Mouse (Mus musculus) intestine, embryonic 15.5 days (tissue): Measurements from ENCODE around the gene Msrb3. TPM values are rescaled to one million over a fixed set of nuclear protein-coding genes. Genes with fewer than 3 reads are reported as not detected.
A peak's percentile ranks its signal among the peaks of the same experiment; 100 is the strongest.

Source experiments
- ATAC-seq: fragments of 200-750 bp; cut with Nextera tagmentation; 2 replicates; pipeline ENCODE4 v1.8.0; 2017; ENCODE audit warnings: moderate TSS enrichment, moderate library complexity
- H3K27ac ChIP-seq: fragments of 300-500 bp; sonication (generic); 2 replicates; pipeline ENCODE4 v1.5.1; 2015; ENCODE audit warnings: mild to moderate bottlenecking, inconsistent platforms
- H3K27me3 ChIP-seq: fragments of 300-500 bp; sonication (generic); replicated peaks from 2 replicates; pipeline ENCODE4 v1.6.1; 2015; ENCODE audit warnings: inconsistent platforms
- H3K36me3 ChIP-seq: fragments of 300-500 bp; sonication (generic); 2 replicates; pipeline ENCODE4 v1.6.1; 2015; ENCODE audit warnings: inconsistent platforms
- H3K4me1 ChIP-seq: fragments of 300-500 bp; sonication (generic); replicated peaks from 2 replicates; pipeline ENCODE4 v1.6.1; 2015; ENCODE audit warnings: inconsistent platforms
- H3K4me2 ChIP-seq: fragments of 300-500 bp; sonication (generic); replicated peaks from 2 replicates; pipeline ENCODE4 v1.6.1; 2015; ENCODE audit warnings: mild to moderate bottlenecking, inconsistent platforms
- H3K4me3 ChIP-seq: fragments of 300-500 bp; sonication (generic); replicated peaks from 2 replicates; pipeline ENCODE4 v1.5.1; 2015; ENCODE audit warnings: inconsistent platforms
- H3K9ac ChIP-seq: fragments of 300-500 bp; sonication (generic); 2 replicates; pipeline ENCODE4 v1.6.1; 2015; ENCODE audit warnings: inconsistent platforms
- H3K9me3 ChIP-seq: fragments of 300-500 bp; sonication (generic); 2 replicates; pipeline ENCODE4 v1.6.1; 2016; ENCODE audit warnings: inconsistent platforms
- WGBS: fragments of 180-500 bp; shearing (Covaris S2); methylation state at CpG from one replicate; pipeline ENCODE4 v1.1.7; 2015; 5-methylcytosine and 5-hydroxymethylcytosine counted together
- polyA plus RNA-seq: library from polyadenylated mRNA; unstranded; fragments of >200 nt; fragmentation: Nextera tagmentation; extraction: Ambion mirVana; gene quantifications from 2 replicates; pipeline ENCODE4 v1.2.1, GENCODE M21; 2015

Msrb3 gene
- polyA plus RNA-seq, 1 experiment from 2014 or later = 13.1 TPM

DNA sequence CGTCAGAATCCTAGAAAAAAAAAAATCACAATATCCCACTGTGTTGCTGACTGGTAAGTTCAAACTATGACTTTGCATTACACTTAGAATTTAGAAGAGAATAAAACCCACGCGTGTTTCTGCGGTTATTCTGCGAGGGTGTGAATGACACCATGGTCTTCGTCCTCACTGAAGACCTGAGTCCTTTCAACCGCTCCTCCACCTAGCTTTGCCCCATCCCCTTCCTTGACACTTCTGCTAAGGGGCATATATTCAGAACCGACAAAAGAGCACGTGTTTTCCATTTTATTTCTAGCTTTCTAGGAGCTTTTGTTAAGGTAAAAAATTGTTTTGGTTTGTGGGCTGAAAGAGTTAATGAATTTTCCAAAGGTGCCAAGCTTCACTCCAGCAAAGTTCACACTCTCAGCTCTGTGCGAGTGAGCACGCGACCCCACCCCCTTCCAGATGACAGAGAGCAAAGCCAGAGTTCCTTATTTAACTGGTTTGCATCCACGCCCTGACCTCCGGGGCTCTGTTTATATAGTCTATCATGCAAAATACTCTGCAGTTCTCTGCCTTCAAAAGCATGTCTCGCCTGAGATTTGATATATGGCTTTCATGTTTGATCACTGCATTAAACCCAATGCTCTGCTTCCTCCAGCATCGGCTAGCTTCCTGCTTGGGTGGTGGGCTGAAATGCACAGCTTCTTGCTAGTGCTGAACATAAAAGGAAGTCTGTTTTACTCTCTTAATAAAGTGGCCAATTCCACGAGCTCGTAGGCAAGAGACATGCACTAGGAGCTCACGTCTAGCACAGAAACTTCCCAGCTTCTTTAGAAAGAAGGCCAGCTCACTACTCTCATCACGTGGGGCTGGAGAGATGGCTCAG lies 77.2 kb downstream of the Msrb3 start:
- no peaks in the 10 kb centered on the region for H3K36me3 ChIP-seq
- H3K27ac ChIP-seq = peak overlapping the region; percentile 55
- H3K4me3 ChIP-seq = no peak overlapping the region
- no peaks in the 10 kb centered on the region for H3K27me3 ChIP-seq
- no peaks in the 10 kb centered on the region for H3K9me3 ChIP-seq
- 16% methylated on average over 20 of the region's 20 CpGs for WGBS
- H3K9ac ChIP-seq = no peak overlapping the region
- peak overlapping the region; percentile 43 for H3K4me2 ChIP-seq
- ATAC-seq = peak; percentile 89
- H3K4me1 ChIP-seq = peaks cover 7% of the 10 kb centered on the region; the same call in 1 of the 2 replicates

DNA sequence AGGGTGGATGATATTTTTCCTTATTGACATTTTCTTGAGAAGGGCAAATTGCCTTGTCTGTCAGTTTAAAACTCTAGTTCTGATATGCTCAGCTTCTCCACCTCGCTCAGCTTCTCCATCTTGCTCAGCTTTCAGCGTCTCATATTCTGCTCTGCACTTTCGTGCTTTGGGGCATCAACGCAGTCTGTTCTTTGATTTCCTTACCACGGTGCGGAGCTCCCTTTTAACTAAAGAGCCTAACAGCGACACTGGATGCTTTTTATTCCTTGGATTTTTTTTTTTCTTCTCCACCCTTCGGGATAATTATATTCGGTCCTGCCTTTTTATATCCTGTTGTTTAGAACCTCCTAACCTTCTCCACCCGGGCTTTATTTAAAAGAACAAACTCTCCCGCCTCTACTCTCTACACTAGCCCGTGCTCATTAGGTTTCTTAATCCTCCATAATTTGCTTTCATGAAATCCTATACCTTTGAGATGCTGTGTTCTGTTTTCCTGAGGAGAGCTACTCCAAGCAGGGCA lies 78.1 kb downstream of the Msrb3 start:
- Histone ChIP-seq H3K4me1 (peaks cover 7% of the 10 kb centered on the region; the same call in 1 of the 2 replicates), H3K36me3 (no peaks in the 10 kb centered on the region), H3K9ac (no peak overlapping the region), H3K4me3 (no peak overlapping the region), H3K27me3 (no peaks in the 10 kb centered on the region), H3K4me2 (no peak overlapping the region), H3K27ac (no peak overlapping the region), H3K9me3 (no peaks in the 10 kb centered on the region)
- WGBS = 61% methylated on average over 12 of the region's 12 CpGs
- ATAC-seq = no peak

DNA sequence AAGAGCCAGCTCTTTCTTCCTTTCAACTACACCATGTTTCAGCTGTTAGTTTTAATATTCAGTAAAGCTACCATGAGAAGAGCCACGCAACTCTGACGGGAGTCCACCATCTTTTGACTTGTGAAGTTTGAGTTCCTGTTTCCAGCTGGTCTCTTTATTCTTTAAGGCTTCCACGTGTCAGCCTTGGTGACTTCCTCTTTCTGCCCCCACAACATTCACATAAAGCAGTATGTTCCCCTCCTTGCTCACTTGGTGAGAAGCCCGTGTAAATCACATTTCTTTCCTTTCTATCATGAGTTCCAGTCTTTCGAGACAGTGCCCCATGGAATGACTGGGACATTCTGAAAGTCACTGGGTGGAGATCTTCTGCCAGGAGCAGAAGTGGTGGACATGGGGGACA lies 83.6 kb downstream of the Msrb3 start:
- peaks cover 17% of the 10 kb centered on the region; the same call in 1 of the 2 replicates for H3K4me1 ChIP-seq
- ATAC-seq = no peak
- H3K27ac ChIP-seq = no peak overlapping the region
- no peaks in the 10 kb centered on the region for H3K27me3 ChIP-seq
- no peaks in the 10 kb centered on the region for H3K9me3 ChIP-seq
- no peaks in the 10 kb centered on the region for H3K36me3 ChIP-seq
- H3K9ac ChIP-seq = no peak overlapping the region
- H3K4me2 ChIP-seq = no peak overlapping the region
- H3K4me3 ChIP-seq = no peak overlapping the region
- 74% methylated on average over 5 of the region's 5 CpGs for WGBS

DNA sequence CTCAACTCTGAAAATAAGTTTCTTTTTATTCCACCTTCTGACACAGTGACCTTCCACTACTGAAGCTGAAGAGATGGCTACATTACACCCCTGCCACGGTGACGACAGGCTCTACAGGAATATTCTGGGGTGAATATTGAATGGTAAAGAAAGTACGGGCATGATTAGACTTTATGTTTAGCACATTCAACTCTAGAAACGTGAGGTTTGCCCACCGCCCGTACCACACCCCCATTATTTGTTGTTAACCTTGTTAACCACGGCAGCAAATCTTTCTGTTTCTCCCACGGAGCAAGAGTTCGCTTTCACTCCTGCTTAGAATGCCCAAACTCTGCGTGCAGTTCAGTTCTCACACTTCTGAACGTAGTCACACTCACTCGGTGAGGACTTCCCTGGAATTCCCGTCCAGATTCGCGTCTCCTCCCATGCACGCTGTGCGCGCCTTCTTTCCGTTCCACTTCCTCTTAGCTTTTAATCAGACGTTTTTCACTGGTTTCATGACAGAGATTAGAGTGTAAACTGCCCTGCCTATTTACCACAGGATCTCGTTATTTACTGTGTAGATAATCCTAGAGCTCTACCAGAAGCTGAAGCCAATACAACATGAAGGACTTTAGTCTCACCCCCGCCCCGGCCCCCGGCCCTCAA lies 87.0 kb downstream of the Msrb3 start:
- Histone ChIP-seq H3K4me3 (peak overlapping the region; percentile 17), H3K36me3 (no peaks in the 10 kb centered on the region), H3K27ac (peak overlapping the region; percentile 75), H3K4me1 (peaks cover 24% of the 10 kb centered on the region; the same call in 1 of the 2 replicates), H3K9me3 (no peaks in the 10 kb centered on the region), H3K4me2 (peak overlapping the region; percentile 48), H3K27me3 (no peaks in the 10 kb centered on the region), H3K9ac (no peak overlapping the region)
- ATAC-seq = peak; percentile 65
- WGBS = 21% methylated on average over 24 of the region's 24 CpGs

DNA sequence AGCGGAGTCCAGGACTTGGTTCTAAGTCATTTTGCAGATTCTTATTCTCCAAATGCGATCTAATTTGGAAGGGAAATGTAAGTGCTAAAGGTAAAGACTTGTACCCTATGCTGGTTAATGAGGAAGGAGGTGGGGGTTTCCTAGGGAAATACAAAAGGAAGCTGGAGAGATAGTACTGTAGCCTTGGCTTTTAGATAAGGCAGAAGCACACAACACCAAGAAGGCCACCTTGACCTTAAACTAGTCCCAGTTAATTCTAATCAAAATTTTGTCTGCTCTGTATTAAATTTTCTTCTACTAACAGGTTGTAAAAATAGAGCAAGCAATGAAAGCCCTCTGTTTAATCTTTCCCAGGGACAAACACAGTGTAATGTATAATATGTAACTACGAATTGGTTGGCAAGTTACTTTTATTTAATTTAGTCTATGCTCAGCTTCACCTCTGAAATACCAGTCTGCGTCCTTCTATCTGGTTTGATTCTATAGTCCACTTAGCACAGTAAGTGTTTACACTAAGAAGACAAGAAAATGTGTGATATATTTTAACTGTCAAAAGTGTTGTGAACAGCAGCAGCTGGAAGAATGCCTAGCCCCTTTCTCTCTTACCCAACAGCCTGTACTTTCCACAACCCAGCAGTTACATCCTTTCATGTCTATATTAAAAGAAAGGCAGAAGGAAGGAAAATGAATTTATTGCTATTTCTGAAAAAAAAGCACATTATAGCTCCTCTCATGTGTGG lies 87.9 kb downstream of the Msrb3 start:
- no peak overlapping the region for H3K4me2 ChIP-seq
- H3K4me1 ChIP-seq = peaks cover 24% of the 10 kb centered on the region; the same call in 1 of the 2 replicates
- ATAC-seq = peak; percentile 62
- peak overlapping the region; percentile 75 for H3K27ac ChIP-seq
- no peaks in the 10 kb centered on the region for H3K27me3 ChIP-seq
- H3K9me3 ChIP-seq = no peaks in the 10 kb centered on the region
- no peaks in the 10 kb centered on the region for H3K36me3 ChIP-seq
- no peak overlapping the region for H3K9ac ChIP-seq
- no peak overlapping the region for H3K4me3 ChIP-seq
- WGBS = 52% methylated on average over 4 of the region's 4 CpGs

DNA sequence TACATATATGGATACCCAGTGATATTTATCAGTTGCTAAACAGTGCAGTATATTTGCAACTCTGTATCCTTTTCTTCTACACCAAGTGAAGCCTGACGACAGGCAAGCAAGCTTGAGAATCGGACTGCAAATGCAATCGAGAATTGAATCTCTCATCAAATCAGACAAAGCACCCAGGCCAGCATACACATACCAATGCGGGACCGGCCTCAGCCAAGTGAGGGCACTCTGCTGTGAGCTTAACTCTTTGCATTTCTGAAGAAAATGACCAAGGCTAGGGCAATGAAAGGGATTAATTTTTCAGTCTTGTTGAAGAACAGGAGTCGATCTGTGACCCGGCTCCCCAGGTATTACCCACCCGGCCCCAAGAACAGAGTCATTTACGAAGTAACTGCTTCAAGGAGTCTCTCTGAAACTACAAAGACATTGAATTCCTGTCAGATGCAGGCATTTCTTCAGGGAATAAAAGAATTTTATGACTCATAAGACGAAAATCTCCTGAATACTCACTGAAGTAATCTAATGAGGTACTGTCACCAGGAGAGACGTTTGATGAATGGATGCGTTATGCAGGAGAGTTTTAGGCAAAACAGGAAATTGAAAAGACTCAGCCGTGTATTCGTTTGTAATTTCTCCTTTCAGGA lies 88.7 kb downstream of the Msrb3 start:
- no peaks in the 10 kb centered on the region for H3K27me3 ChIP-seq
- WGBS = 40% methylated on average over 14 of the region's 14 CpGs
- no peaks in the 10 kb centered on the region for H3K9me3 ChIP-seq
- no peak overlapping the region for H3K4me2 ChIP-seq
- ATAC-seq = no peak
- H3K4me3 ChIP-seq = no peak overlapping the region
- no peaks in the 10 kb centered on the region for H3K36me3 ChIP-seq
- H3K9ac ChIP-seq = no peak overlapping the region
- peaks cover 24% of the 10 kb centered on the region; the same call in 1 of the 2 replicates for H3K4me1 ChIP-seq
- H3K27ac ChIP-seq = peak overlapping the region; percentile 32

DNA sequence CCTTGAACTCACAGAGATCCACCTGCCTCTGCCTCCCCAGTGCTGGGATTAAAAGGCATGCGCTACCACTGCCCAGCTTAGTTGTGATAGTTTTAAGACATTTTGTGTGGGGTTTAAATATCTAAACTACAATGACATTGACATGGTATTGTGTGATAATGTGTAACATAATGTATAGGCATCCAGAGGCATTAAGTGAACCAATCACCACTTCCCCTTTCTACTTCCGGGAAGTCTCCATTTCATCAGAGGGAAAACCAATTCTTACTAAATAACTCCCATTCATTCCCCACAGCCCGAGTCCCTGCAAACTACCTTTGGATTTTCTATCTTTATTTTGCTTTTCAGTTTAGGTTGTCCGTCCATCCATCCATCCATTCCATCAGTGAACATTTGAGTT lies 90.7 kb downstream of the Msrb3 start:
- no peak overlapping the region for H3K27ac ChIP-seq
- H3K4me1 ChIP-seq = peaks cover 24% of the 10 kb centered on the region; the same call in 1 of the 2 replicates
- H3K27me3 ChIP-seq = no peaks in the 10 kb centered on the region
- no peak overlapping the region for H3K9ac ChIP-seq
- ATAC-seq = no peak
- H3K36me3 ChIP-seq = no peaks in the 10 kb centered on the region
- H3K4me2 ChIP-seq = no peak overlapping the region
- WGBS = 94% methylated on average over 4 of the region's 4 CpGs
- H3K9me3 ChIP-seq = no peaks in the 10 kb centered on the region
- H3K4me3 ChIP-seq = no peak overlapping the region

DNA sequence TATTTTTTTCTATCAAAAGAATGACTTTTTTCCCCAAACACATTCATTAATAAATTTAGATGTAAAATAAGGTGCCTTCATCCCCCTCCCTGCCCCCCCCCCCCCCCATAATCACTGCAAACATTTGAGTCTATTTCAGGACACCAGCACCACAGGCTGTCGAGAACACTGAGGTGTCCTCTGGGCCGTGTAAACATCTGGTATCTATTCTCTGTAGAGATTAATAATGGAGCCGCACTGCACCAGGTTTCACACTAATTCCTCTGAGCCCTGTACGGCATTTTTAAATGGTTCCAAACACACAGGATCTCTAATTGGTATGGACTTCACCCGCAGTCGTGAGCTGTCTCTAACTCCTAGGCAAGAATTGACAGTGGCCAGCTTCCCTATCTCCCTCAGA lies 97.8 kb downstream of the Msrb3 start:
- no peak for ATAC-seq
- H3K4me2 ChIP-seq = peak overlapping the region; percentile 49
- H3K4me1 ChIP-seq = peaks cover 14% of the 10 kb centered on the region
- no peak overlapping the region for H3K27ac ChIP-seq
- H3K36me3 ChIP-seq = no peaks in the 10 kb centered on the region
- 13% methylated on average over 6 of the region's 6 CpGs for WGBS
- H3K27me3 ChIP-seq = no peaks in the 10 kb centered on the region
- H3K9me3 ChIP-seq = no peaks in the 10 kb centered on the region
- H3K4me3 ChIP-seq = no peak overlapping the region
- no peak overlapping the region for H3K9ac ChIP-seq

DNA sequence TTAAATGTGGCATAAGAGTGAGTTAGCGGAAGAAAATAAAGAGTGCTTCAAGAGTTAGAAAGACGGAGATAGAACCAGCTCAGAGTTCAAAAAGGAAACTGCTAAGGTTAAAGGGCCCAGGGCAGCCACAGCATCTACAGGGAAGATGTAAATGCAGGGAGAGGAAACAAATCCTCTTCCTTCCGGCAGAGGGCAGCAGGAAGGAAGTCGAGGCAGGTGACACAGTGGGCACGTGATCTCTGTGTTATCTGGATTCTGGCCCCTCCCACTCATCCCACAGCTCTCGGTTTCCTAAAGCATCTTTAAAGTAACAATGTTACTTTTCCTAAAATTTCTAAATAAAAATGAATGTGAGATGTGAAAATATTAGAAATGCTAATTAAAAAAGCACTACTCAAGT lies 99.4 kb downstream of the Msrb3 start:
- Histone ChIP-seq H3K27ac (no peak overlapping the region), H3K9ac (no peak overlapping the region), H3K27me3 (no peaks in the 10 kb centered on the region), H3K4me2 (no peak overlapping the region), H3K4me3 (no peak overlapping the region), H3K9me3 (no peaks in the 10 kb centered on the region), H3K4me1 (peaks cover 14% of the 10 kb centered on the region), H3K36me3 (no peaks in the 10 kb centered on the region)
- WGBS = 76% methylated on average over 6 of the region's 6 CpGs
- no peak for ATAC-seq

DNA sequence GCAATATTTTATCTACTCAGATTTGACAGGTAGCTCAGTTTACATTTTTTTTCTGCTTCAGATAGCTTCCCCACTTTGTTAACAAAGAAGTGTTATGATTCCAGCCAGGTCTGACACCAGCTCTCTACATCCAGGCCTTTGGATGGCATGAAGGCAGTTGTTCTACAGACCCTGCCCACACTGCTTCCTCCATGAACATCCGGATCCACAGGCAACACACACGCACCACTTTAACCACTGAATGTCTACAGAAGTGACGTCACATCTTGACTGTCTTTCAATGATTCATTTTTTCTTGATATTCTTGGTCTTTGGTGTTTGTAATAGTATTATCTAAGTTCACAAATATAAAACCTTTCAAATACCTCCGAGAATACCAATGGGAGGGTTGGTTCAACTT lies 102.2 kb downstream of the Msrb3 start:
- ATAC-seq = no peak
- Histone ChIP-seq H3K4me3 (no peak overlapping the region), H3K27ac (no peak overlapping the region), H3K9ac (no peak overlapping the region), H3K27me3 (no peaks in the 10 kb centered on the region), H3K36me3 (no peaks in the 10 kb centered on the region), H3K4me2 (no peak overlapping the region), H3K4me1 (peaks cover 13% of the 10 kb centered on the region), H3K9me3 (no peaks in the 10 kb centered on the region)
- WGBS = 78% methylated on average over 4 of the region's 4 CpGs

DNA sequence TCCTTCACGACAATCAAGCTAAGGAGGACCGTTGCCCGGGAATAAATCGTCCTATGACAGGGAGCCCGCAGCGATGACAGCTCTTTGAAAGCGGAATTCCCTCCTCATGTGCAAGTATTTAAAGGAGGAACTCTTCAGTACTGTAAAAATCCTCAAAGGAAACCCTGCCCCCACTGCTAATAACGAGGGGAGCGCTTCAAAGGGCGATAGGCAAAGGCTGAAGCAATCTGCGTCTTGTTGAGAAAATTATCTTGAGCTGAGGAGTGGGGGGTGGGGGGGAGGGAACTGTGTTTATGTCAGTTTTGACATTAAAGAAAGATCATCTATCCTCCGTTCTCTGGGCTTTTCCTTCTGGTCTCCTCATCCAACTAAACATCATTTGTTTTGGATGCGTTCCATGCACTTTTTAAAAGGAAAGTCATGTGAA lies 104.5 kb downstream of the Msrb3 start:
- Histone ChIP-seq H3K4me1 (peaks cover 4% of the 10 kb centered on the region), H3K9me3 (no peaks in the 10 kb centered on the region), H3K4me3 (no peak overlapping the region), H3K9ac (no peak overlapping the region), H3K36me3 (no peaks in the 10 kb centered on the region), H3K27me3 (no peaks in the 10 kb centered on the region), H3K4me2 (peak overlapping the region; percentile 35), H3K27ac (no peak overlapping the region)
- peak; percentile 25; the same call in 1 of the 2 replicates for ATAC-seq
- WGBS = 13% methylated on average over 13 of the region's 13 CpGs
